Comparison of ENCODE assay signal across 25 mouse cellular contexts in the genomic region with DNA sequence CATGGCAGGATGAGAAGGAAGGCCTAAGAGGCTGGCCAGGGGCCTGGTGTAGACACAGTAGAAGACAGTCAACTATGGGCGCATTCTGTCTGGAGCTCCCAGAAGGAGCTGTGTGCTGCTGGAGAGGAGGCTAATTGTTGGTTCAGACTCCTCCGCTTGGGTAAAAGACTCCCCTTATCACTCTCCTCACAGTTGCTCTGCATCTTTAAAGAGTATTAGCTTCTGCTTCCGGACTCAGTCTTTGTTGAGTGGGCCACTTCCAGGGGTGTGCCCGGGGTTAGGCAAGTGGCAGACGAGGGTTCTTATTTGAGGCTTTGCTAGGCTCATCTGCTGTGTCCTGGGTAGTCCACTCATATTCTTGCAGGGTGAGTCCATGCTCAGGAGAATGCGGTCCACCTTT. TPM values are rescaled to one million over a fixed set of nuclear protein-coding genes. Genes with fewer than 3 reads are reported as not detected.
A peak's percentile ranks its signal among the peaks of the same experiment; 100 is the strongest.
DNase-seq lines count a peak whose midpoint lies in the region; ATAC-seq and TF ChIP-seq lines count a peak whose summit lies in the region.
"Had no signal": no experiment of that assay in that cellular context is flagged by ENCODE, and none has a peak within 500 bp of the region (broad histone marks: within the 10 kb centered on the region; RNA-seq: fewer than 3 reads in every experiment).

No protein-coding gene starts in this region.

- H3K36me3 ChIP-seq in liver, embryonic 12.5 days = peaks cover 36% of the 10 kb centered on the region
- peaks cover 0 to 36% of the 10 kb centered on the region in 2 experiments; a peak in 2 of 4 replicates for H3K36me3 ChIP-seq in MEL (ENCODE audit: control insufficient read depth in 1 of 2, insufficient read depth in 2 of 2, low read length in 2 of 2)

- 62% methylated on average over 6 of the region's 6 CpGs for WGBS in liver, embryonic 12.5 days (ENCODE audit: insufficient replicate concordance)

- peaks cover 30% of the 10 kb centered on the region for H3K4me1 ChIP-seq in liver, embryonic 12.5 days
- peaks cover 6 to 47% of the 10 kb centered on the region in 2 experiments for H3K4me1 ChIP-seq in MEL (ENCODE audit: control insufficient read depth in 1 of 2, insufficient read depth in 2 of 2, low read length in 2 of 2)
- H3K4me1 ChIP-seq: embryonic facial prominence, embryonic 13.5 days; embryonic facial prominence, embryonic 15.5 days; forebrain, embryonic 13.5 days; forebrain, embryonic 15.5 days had no signal

- no peak for TF ChIP-seq RAD21 in MEL (IDR thresholded peaks at IDR 0.05; ENCODE audit: low read depth, low read length)

- H3K9me3 ChIP-seq in liver, embryonic 12.5 days (replicated peaks) = no peaks in the 10 kb centered on the region
- no peaks in the 10 kb centered on the region for H3K9me3 ChIP-seq in MEL (replicated peaks; ENCODE audit: insufficient read depth, low read length)
- H3K9me3 ChIP-seq: embryonic facial prominence, embryonic 13.5 days; embryonic facial prominence, embryonic 15.5 days; forebrain, embryonic 13.5 days; forebrain, embryonic 15.5 days; G1E had no signal

- no peak for TF ChIP-seq CTCF in MEL (IDR thresholded peaks at IDR 0.05 in 2 of 3, conservative IDR thresholded peaks at IDR 0.05 in 1 of 3; ENCODE audit: control insufficient read depth in 1 of 3, insufficient read depth in 1 of 3, low read depth in 2 of 3, low read length in 3 of 3, poor library complexity in 1 of 3, severe bottlenecking in 1 of 3)

- no peaks in the 10 kb centered on the region for H3K79me2 ChIP-seq in MEL (ENCODE audit: control insufficient read depth, insufficient read depth, low read length, poor library complexity)

- TF ChIP-seq POLR2A in MEL (IDR thresholded peaks at IDR 0.05; ENCODE audit: control insufficient read depth in 1 of 2, insufficient read depth in 1 of 2, low read depth in 1 of 2, low read length in 2 of 2, poor library complexity in 1 of 2) = no peak

- no peak overlapping the region for H3K9ac ChIP-seq in liver, embryonic 12.5 days
- H3K9ac ChIP-seq in MEL (ENCODE audit: control insufficient read depth, low read depth, low read length, poor library complexity, severe bottlenecking) = no peak overlapping the region
- H3K9ac ChIP-seq: embryonic facial prominence, embryonic 13.5 days; embryonic facial prominence, embryonic 15.5 days; forebrain, embryonic 13.5 days; forebrain, embryonic 15.5 days; forebrain, postnatal 0 days had no signal

- TF ChIP-seq EP300 in MEL (IDR thresholded peaks at IDR 0.05; ENCODE audit: low read depth in 1 of 2, low read length in 2 of 2) = peak; percentile 44 to 71

- H3K27me3 ChIP-seq in liver, embryonic 12.5 days (replicated peaks) = no peaks in the 10 kb centered on the region
- no peaks in the 10 kb centered on the region for H3K27me3 ChIP-seq in MEL (ENCODE audit: control insufficient read depth in 1 of 2, insufficient read depth in 2 of 2, low read length in 2 of 2)
- H3K27me3 ChIP-seq: CH12.LX; embryonic facial prominence, embryonic 13.5 days; embryonic facial prominence, embryonic 15.5 days; forebrain, embryonic 13.5 days; forebrain, embryonic 15.5 days; Patski had no signal

- H3K4me2 ChIP-seq in liver, embryonic 12.5 days = no peak overlapping the region
- H3K4me2 ChIP-seq: embryonic facial prominence, embryonic 13.5 days; embryonic facial prominence, embryonic 15.5 days; forebrain, embryonic 13.5 days; forebrain, embryonic 15.5 days had no signal

- peak; percentile 30; the same call in 1 of the 2 replicates for ATAC-seq in liver, embryonic 12.5 days
- ATAC-seq in erythroid progenitor cell, adult 5-6 weeks (replicated peaks; ENCODE audit: low FRiP score, poor library complexity, severe bottlenecking) = no peak
- ATAC-seq: activated CD4-positive, CD25-positive, alpha-beta regulatory T cell, adult 4 months; CD4-positive, CD25-positive, alpha-beta regulatory T cell, adult 4 months; forebrain, embryonic 13.5 days; forebrain, embryonic 15.5 days; forebrain, postnatal 0 days; Patski had no signal

- no peak overlapping the region for H3K4me3 ChIP-seq in liver, embryonic 12.5 days
- no peak overlapping the region for H3K4me3 ChIP-seq in MEL (ENCODE audit: control insufficient read depth in 1 of 2, insufficient read depth in 1 of 2, low read depth in 2 of 2, low read length in 2 of 2)
- H3K4me3 ChIP-seq: embryonic facial prominence, embryonic 13.5 days; embryonic facial prominence, embryonic 15.5 days; erythroblast, embryonic 14.5 days; forebrain, embryonic 13.5 days; forebrain, embryonic 15.5 days had no signal

- peak; percentile 7 for DNase-seq in cerebellum, adult 9-10 months
- DNase-seq in cerebellum, adult 18-20 months = no peak
- DNase-seq in liver = no peak
- DNase-seq in MEL (ENCODE audit: low read depth, low spot score) = peak; percentile 85
- DNase-seq: adrenal gland, postnatal 10 days; adrenal gland, postnatal 25 days; B cell, adult 2 months; cerebellum, adult 11 months; cerebellum, adult 2 months; cerebellum, postnatal 14 days; cerebellum, postnatal 36 days; embryo, embryonic 11 days; forebrain, postnatal 0 days had no signal

- H3K27ac ChIP-seq in liver, embryonic 12.5 days = no peak overlapping the region
- H3K27ac ChIP-seq in MEL (ENCODE audit: control insufficient read depth, low read depth, low read length) = peak overlapping the region; percentile 89
- H3K27ac ChIP-seq: embryonic facial prominence, embryonic 13.5 days; embryonic facial prominence, embryonic 15.5 days; forebrain, embryonic 13.5 days; forebrain, embryonic 15.5 days had no signal

TF ChIP-seq in MEL, 35 proteins besides CTCF, POLR2A, EP300 and RAD21:
- peak; percentile 69 for TF ChIP-seq GATA1 (IDR thresholded peaks at IDR 0.05; ENCODE audit: low read depth, low read length)
- TF ChIP-seq ETS1 (IDR thresholded peaks at IDR 0.05; ENCODE audit: low read depth, low read length) = peak; percentile 51; the same call in 1 of the 2 replicates
- 0 out of 2 replicates have a peak, but pooled peaks have one; percentile 16 for TF ChIP-seq TBP (IDR thresholded peaks at IDR 0.05; ENCODE audit: low read depth, low read length)
- no peak for TF ChIP-seq E2F4 (IDR thresholded peaks at IDR 0.05; ENCODE audit: borderline replicate concordance, low read depth, low read length)
- no peak for TF ChIP-seq BHLHE40 (IDR thresholded peaks at IDR 0.05; ENCODE audit: borderline replicate concordance, low read depth, low read length)
- no peak for TF ChIP-seq MXI1 (IDR thresholded peaks at IDR 0.05; ENCODE audit: low read depth, low read length)
- TF ChIP-seq CHD1 (IDR thresholded peaks at IDR 0.05; ENCODE audit: low read depth, low read length) = no peak
- peak; percentile 53; the same call in 1 of the 2 replicates for TF ChIP-seq ELF1 (IDR thresholded peaks at IDR 0.05; ENCODE audit: low read depth, low read length)
- 0 out of 2 replicates have a peak, but pooled peaks have one; percentile 52 for TF ChIP-seq RCOR1 (IDR thresholded peaks at IDR 0.05; ENCODE audit: low read depth, low read length)
- TF ChIP-seq TCF12 (IDR thresholded peaks at IDR 0.05; ENCODE audit: low read depth, low read length) = peak; percentile 71
- TF ChIP-seq CHD2 (IDR thresholded peaks at IDR 0.05; ENCODE audit: low read length) = no peak
- peak; percentile 82 for TF ChIP-seq TAL1 (IDR thresholded peaks at IDR 0.05; ENCODE audit: low read length)
- no peak for TF ChIP-seq MYC (IDR thresholded peaks at IDR 0.05; ENCODE audit: low read depth, low read length)
- no peak for TF ChIP-seq USF2 (IDR thresholded peaks at IDR 0.05; ENCODE audit: borderline replicate concordance in 1 of 2, insufficient read depth in 1 of 2, low read depth in 1 of 2, low read length in 2 of 2)

RNA-seq across cellular contexts. Expression of a gene that starts 45.9 kb away (rescaled TPM):
- polyA plus RNA-seq in liver, embryonic 12.5 days (2016; fragmentation: Nextera tagmentation; extraction: Ambion mirVana) = 13.7 and 15.4 TPM in 2 replicates
- 8.8 and 10.3 TPM in 2 replicates for total RNA-seq in MEL (2012; rRNA removed)
- 10 to 100 TPM in 1 of 2 experiments, not detected in 1; 28.5 TPM for polyA plus RNA-seq in MEL (2012; ENCODE audit: insufficient read depth in 1 of 2, insufficient read length in 2 of 2, low read depth in 1 of 2, low replicate concordance in 2 of 2, missing spikeins in 1 of 2)
- 12.6 and 16.2 TPM in 2 replicates for total RNA-seq in erythroid progenitor cell, adult 5-6 weeks (2015; ENCODE audit: low replicate concordance)
- total RNA-seq in erythroid progenitor cell, adult 5-6 weeks (2017; ENCODE audit: low replicate concordance) = 5.9 and 7.9 TPM in 2 replicates

RNA-seq across cellular contexts. Expression of a gene that starts 55.7 kb away (rescaled TPM):
- 353 and 360 TPM in 2 replicates for polyA plus RNA-seq in liver, embryonic 12.5 days (2016; fragmentation: Nextera tagmentation; extraction: Ambion mirVana)
- total RNA-seq in MEL (2012; rRNA removed) = 398 and 427 TPM in 2 replicates
- 100 to 1,000 TPM; 308 to 541 TPM for polyA plus RNA-seq in MEL (2012; ENCODE audit: insufficient read depth in 1 of 2, insufficient read length in 2 of 2, low read depth in 1 of 2, low replicate concordance in 2 of 2, missing spikeins in 1 of 2)
- 898 and 1,003 TPM in 2 replicates for total RNA-seq in erythroid progenitor cell, adult 5-6 weeks (2015; ENCODE audit: low replicate concordance)
- total RNA-seq in erythroid progenitor cell, adult 5-6 weeks (2017; ENCODE audit: low replicate concordance) = 562 and 723 TPM in 2 replicates

Comparison
In these comparisons a context has a peak if more than half of its experiments do, and no peak if none do; other contexts are left out.
1. DNase-seq: peak in cerebellum, adult 9-10 months (single experiment) and MEL (single experiment); none in cerebellum, adult 18-20 months (0 of 2) and liver (single experiment).